Mouse (Mus musculus) hindbrain, embryonic 11.5 days (tissue): ENCODE results near the gene Cox8a. TPM values are rescaled to one million over a fixed set of nuclear protein-coding genes. Genes with fewer than 3 reads are reported as not detected.

Source experiments
- ATAC-seq: fragments of 200-750 bp; cut with Nextera tagmentation; 2 replicates; pipeline ENCODE4 v1.8.0; 2017; ENCODE audit warnings: mild to moderate bottlenecking, moderate TSS enrichment, moderate library complexity; ENCODE audit not compliant: low FRiP score
- DNase-seq: peaks from one replicate; pipeline ENCODE4 v3.0.0-alpha.2; 2015; ENCODE audit warnings: low spot score
- H3K27ac ChIP-seq: fragments of 300-500 bp; sonication (generic); 2 replicates; pipeline ENCODE4 v1.5.1; 2014; ENCODE audit warnings: mild to moderate bottlenecking, low read depth, low read length
- H3K27me3 ChIP-seq: fragments of 300-500 bp; sonication (generic); 2 replicates; pipeline ENCODE4 v1.6.1; 2014; ENCODE audit warnings: mild to moderate bottlenecking, low read length, moderate library complexity, mixed read lengths; ENCODE audit not compliant: control insufficient read depth, insufficient read depth
- H3K36me3 ChIP-seq: fragments of 300-500 bp; sonication (generic); 2 replicates; pipeline ENCODE4 v1.6.1; 2014; ENCODE audit warnings: mild to moderate bottlenecking, low read length, moderate library complexity, mixed read lengths; ENCODE audit not compliant: control insufficient read depth, insufficient read depth
- H3K4me1 ChIP-seq: fragments of 300-500 bp; sonication (generic); replicated peaks from 2 replicates; pipeline ENCODE4 v1.6.1; 2014; ENCODE audit warnings: low read length, mixed read lengths; ENCODE audit not compliant: control insufficient read depth, insufficient read depth
- H3K4me2 ChIP-seq: fragments of 300-500 bp; sonication (generic); replicated peaks from 2 replicates; pipeline ENCODE4 v1.6.1; 2014; ENCODE audit warnings: mild to moderate bottlenecking, low read depth, low read length
- H3K4me3 ChIP-seq: fragments of 300-500 bp; sonication (generic); 2 replicates; pipeline ENCODE4 v1.5.1; 2014; ENCODE audit warnings: low read depth, low read length
- H3K9ac ChIP-seq: fragments of 300-500 bp; sonication (generic); 2 replicates; pipeline ENCODE4 v1.6.1; 2014; ENCODE audit warnings: low read depth, low read length
- H3K9me3 ChIP-seq: fragments of 300-500 bp; sonication (generic); 2 replicates; pipeline ENCODE4 v1.6.1; 2016; ENCODE audit warnings: low read length; ENCODE audit not compliant: control insufficient read depth
- WGBS: fragments of 180-500 bp; shearing (Covaris S2); extraction: QIAGEN DNeasy Blood & Tissue Kit; methylation state at CpG from one replicate; pipeline ENCODE4 v1.1.7; 2014; 5-methylcytosine and 5-hydroxymethylcytosine counted together
- polyA plus RNA-seq: library from polyadenylated mRNA; unstranded; fragments of >200 nt; fragmentation: Nextera tagmentation; extraction: Ambion mirVana; gene quantifications from 2 replicates; pipeline ENCODE4 v1.2.1, GENCODE M21; 2014

Gene Cox8a
- polyA plus RNA-seq, 1 experiment from 2014 or later = 780 TPM

GRCm38 (mm10) chr19:7257881-7258280 is 40.5 kb upstream of the Cox8a start:
- Histone ChIP-seq H3K4me1 (no peaks in the 10 kb centered on the region), H3K27me3 (no peaks in the 10 kb centered on the region), H3K9ac (no peak overlapping the region), H3K27ac (no peak overlapping the region), H3K36me3 (no peaks in the 10 kb centered on the region), H3K4me3 (no peak overlapping the region), H3K9me3 (no peaks in the 10 kb centered on the region), H3K4me2 (no peak overlapping the region)
- WGBS = 87% methylated on average over 5 of the region's 5 CpGs
- no peak for DNase-seq
- no peak for ATAC-seq

DNA sequence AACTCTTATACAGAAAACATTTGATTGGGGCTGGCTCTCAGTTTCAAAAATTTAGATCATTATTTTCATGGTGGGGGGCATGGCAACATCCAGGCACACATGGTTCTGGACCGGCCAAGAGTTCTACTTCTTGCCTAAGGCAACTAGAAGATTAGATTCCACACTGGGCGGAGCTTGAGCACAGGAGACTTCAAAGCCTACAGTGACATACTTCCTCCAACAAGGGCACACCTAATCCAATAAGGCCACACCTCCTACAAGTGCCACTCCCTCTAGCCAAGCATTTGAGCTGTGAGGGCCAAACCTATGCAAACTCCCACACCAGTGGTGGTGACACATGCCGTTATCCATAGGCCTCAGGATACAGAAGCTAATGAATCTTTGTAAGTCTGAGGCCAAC is 28.6 kb upstream of the Cox8a start:
- ATAC-seq = no peak
- no peak for DNase-seq
- 84% methylated on average over 3 of the region's 3 CpGs for WGBS

GRCm38 (mm10) chr19:7240782-7241690 is 23.6 kb upstream of the Cox8a start, which contains the start of gene Naa40:
Naa40 (minus strand) TSS chr19:7241183.
- Histone ChIP-seq H3K4me2 (peak within 1 kb of the TSS; percentile 90), H3K36me3 (no peaks in the 10 kb centered on the region), H3K9me3 (no peaks in the 10 kb centered on the region), H3K27ac (peak within 1 kb of the TSS; percentile 76), H3K9ac (peak within 1 kb of the TSS; percentile 85), H3K4me1 (peaks cover 2% of the 10 kb centered on the region), H3K27me3 (no peaks in the 10 kb centered on the region), H3K4me3 (peak within 1 kb of the TSS; percentile 71)
- ATAC-seq (peak; percentile 96), DNase-seq (peak; percentile 98)
- under 1% methylated on average over 80 of the region's 80 CpGs for WGBS

More for the DNA sequence above, 28.6 kb upstream of the Cox8a start:
- H3K27me3 ChIP-seq = no peaks in the 10 kb centered on the region
- H3K9ac ChIP-seq = no peak overlapping the region
- H3K4me3 ChIP-seq = no peak overlapping the region
- H3K27ac ChIP-seq = no peak overlapping the region
- no peaks in the 10 kb centered on the region for H3K9me3 ChIP-seq
- no peaks in the 10 kb centered on the region; the same call in 1 of the 2 replicates for H3K4me1 ChIP-seq
- no peak overlapping the region for H3K4me2 ChIP-seq
- no peaks in the 10 kb centered on the region for H3K36me3 ChIP-seq

- Histone ChIP-seq H3K4me2 (peak overlapping the region; percentile 90), H3K4me3 (peak overlapping the region; percentile 71), H3K27ac (peak overlapping the region; percentile 76), H3K9ac (peak overlapping the region; percentile 85), H3K27me3 (no peaks in the 10 kb centered on the region), H3K9me3 (no peaks in the 10 kb centered on the region), H3K36me3 (no peaks in the 10 kb centered on the region), H3K4me1 (peaks cover 2% of the 10 kb centered on the region)
- ATAC-seq = peak; percentile 6; the same call in 1 of the 2 replicates
- DNase-seq = peak; percentile 24
- WGBS = 4% methylated on average over 13 of the region's 13 CpGs
These were observed 22.9 kb upstream of the Cox8a start for GRCm38 (mm10) chr19:7240291-7240690.

GRCm38 (mm10) chr19:7239574-7239973 is 22.2 kb upstream of the Cox8a start:
- WGBS = 93% methylated on average over 3 of the region's 3 CpGs
- H3K36me3 ChIP-seq = no peaks in the 10 kb centered on the region
- peak overlapping the region; percentile 71 for H3K4me3 ChIP-seq
- peak overlapping the region; percentile 90; the same call in 1 of the 2 replicates for H3K4me2 ChIP-seq
- H3K9me3 ChIP-seq = no peaks in the 10 kb centered on the region
- no peak overlapping the region for H3K27ac ChIP-seq
- 0 out of 2 replicates have a peak overlapping the region, but pooled peaks have one; percentile 7 for H3K9ac ChIP-seq
- peaks cover 2% of the 10 kb centered on the region for H3K4me1 ChIP-seq
- no peak for ATAC-seq
- DNase-seq = no peak
- no peaks in the 10 kb centered on the region for H3K27me3 ChIP-seq

DNA sequence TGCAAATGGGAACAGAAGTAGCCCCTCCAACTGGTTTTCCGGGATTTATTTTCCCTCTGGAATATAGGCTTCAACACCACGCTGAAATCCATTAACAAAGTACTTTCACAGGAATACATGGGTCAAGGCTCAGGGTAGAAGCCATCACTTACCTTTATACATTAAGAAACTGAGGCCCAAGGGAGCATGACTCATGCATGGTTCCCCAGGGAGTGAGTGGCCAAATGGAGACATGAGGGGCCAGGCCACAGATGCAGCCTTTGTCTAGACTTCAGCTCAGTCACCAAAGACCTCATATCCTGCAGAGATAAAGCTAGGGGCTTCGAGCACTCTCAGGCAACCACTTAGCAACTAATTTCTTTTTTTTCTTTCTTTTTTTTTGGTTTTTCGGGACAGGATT is 19.3 kb upstream of the Cox8a start:
- Histone ChIP-seq H3K4me2 (no peak overlapping the region), H3K4me1 (peaks cover 2% of the 10 kb centered on the region), H3K27ac (no peak overlapping the region), H3K36me3 (peaks cover 3% of the 10 kb centered on the region; the same call in 1 of the 2 replicates), H3K4me3 (no peak overlapping the region), H3K9me3 (no peaks in the 10 kb centered on the region), H3K9ac (no peak overlapping the region), H3K27me3 (no peaks in the 10 kb centered on the region)
- ATAC-seq (no peak), DNase-seq (no peak)
- WGBS = 88% methylated on average over 4 of the region's 4 CpGs

- H3K9me3 ChIP-seq = no peaks in the 10 kb centered on the region
- ATAC-seq = no peak
- H3K4me2 ChIP-seq = no peak overlapping the region
- H3K36me3 ChIP-seq = peaks cover 3% of the 10 kb centered on the region
- DNase-seq = no peak
- WGBS = 89% methylated on average over 2 of the region's 2 CpGs
- H3K9ac ChIP-seq = no peak overlapping the region
- no peak overlapping the region for H3K27ac ChIP-seq
- no peaks in the 10 kb centered on the region for H3K27me3 ChIP-seq
- peaks cover 2% of the 10 kb centered on the region; the same call in 1 of the 2 replicates for H3K4me1 ChIP-seq
- no peak overlapping the region for H3K4me3 ChIP-seq
These were observed 18.6 kb upstream of the Cox8a start for GRCm38 (mm10) chr19:7236011-7236410.

DNA sequence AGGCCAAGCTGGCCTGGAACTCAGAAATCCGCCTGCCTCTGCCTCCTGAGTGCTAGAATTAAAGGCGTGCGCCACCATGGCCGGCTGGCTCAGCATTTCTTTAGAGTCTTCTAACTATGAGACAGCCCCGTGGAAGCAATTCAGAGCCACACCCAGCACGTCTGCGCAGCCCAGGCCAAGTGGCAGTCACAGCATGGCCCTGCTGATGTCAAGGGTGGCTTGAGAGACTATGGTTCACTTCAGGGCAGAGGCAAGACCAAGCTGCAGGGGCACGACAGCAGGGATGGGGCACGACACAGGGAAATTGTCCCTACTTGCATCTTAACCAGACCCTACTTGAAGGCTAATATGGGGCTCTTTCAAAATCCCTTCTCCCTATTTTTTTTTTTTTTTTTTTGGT is 18.0 kb upstream of the Cox8a start:
- H3K27me3 ChIP-seq = no peaks in the 10 kb centered on the region
- no peak for DNase-seq

More for the DNA sequence above, 18.0 kb upstream of the Cox8a start:
- Histone ChIP-seq H3K27ac (no peak overlapping the region), H3K4me2 (no peak overlapping the region), H3K4me1 (peaks cover 2% of the 10 kb centered on the region; the same call in 1 of the 2 replicates), H3K4me3 (no peak overlapping the region), H3K9me3 (no peaks in the 10 kb centered on the region), H3K36me3 (peaks cover 3% of the 10 kb centered on the region), H3K9ac (no peak overlapping the region)
- no peak for ATAC-seq
- WGBS = 93% methylated on average over 9 of the region's 9 CpGs
